Mouse (Mus musculus) heart, postnatal 10 days (tissue): ENCODE measurements around the gene B4galnt3. TPM values are rescaled to one million over a fixed set of nuclear protein-coding genes. Genes with fewer than 3 reads are reported as not detected.

Experiments
- DNase-seq, 2 experiments: peaks; one replicate each; pipeline ENCODE4 v3.0.0; 2021
- intact Hi-C: fragments of 180-260 bp; cut with DNase I; formaldehyde crosslinking; loops from one replicate; pipeline ENCODE4 v1.15.1; 2025
- total RNA-seq, 2 experiments: library from RNA; stranded (reverse); gene quantifications; 2 replicates each; pipeline ENCODE4 v1.2.3; 2021

B4galnt3 gene
- total RNA-seq, 2 experiments from 2014 or later, result 0.25 to 0.67 TPM

DNA sequence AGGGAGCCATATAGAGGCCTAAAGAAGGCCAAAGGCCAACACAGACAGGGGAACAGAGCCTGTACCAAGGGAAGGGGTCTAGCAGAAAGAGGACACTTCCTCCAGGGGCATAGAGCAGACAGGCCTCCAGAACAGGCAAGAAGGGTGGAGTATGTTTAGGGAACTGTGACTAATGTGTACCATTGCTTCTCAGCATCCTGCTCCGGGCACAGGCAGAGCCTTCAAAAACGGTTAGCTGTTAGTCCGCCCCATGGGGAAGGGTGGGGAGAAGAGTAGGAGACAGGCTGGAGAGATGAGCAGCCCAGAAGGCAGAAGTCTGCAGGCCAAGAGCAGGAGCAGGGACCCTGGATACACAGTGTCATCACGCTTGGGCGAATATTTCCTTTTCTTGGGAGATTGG lies 105.1 kb downstream of the B4galnt3 start:
- intact Hi-C loops, result no loop called here
- DNase-seq, result no peak

DNA sequence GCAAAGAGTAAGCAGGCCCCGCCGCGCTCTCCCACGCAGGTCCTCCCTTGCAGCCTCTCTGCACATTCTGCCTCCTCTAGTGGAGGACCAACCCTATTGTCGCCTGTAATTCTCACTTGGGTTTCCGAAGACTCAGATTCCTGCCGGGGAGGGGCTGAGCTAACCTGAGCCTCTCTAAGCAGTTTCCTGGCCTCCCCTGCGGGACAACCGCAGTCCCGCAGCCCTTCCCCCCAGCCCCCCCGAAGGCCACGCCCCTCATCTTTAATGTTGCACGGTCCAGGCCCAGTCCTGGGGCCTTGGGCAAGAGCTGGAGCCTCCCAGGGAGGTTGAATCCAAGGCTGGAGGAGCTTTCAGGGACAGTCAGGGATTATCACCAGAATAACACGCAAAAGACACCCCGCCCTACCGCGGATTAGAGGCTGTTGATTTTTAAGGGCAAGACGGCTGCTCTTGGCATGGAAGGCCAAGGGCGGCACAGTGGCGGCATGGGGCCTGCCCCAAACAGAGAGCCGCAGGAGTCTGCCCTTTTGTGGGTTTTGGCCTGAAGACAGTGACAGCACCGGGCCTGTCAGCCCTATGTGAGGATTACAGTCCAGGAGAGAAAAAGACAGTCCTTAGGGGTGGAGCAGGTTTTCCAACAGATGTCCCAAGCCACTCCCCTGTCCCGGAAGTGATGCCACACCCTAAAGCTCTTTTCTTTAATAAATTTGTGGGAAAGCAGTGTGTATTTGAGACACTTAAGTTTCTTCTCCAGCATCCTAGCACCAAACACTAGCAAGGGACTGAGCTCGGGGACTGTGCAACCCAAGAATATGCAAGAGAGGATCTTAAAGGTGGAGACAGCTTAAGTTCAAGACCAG lies 105.8 kb downstream of the B4galnt3 start:
- intact Hi-C loops, result no loop called here
- peak in 1 of 2 experiments; percentile 51 for DNase-seq

DNA sequence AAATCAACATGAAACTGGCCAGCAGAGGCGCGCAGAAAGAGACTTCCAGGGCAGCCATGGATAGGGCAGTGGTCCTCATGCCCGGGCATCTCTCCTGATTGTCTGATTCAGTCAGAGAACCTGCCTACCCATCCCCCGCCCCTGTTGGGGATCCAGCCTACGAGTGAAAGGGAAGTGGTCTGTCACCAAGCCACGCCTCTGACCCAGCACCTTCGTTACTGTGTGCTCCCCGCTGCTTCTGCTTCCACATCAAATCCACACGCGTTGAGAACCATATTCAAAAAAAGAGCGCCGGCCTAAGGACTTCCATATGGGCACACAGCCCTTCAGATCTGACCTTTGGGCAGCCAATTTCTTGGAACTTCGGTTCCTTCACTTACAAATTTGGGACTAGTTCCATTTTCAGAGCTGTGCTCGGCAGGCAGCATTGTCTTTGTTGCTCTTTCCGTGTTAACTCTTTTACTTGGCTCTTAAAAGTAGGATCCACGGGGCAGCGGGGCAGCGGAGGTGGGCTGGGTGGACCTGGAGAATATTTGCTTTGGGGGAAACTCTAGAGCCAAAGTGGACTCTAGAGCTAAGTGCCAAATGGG lies 106.7 kb downstream of the B4galnt3 start:
- no peak for DNase-seq
- intact Hi-C loops, result no loop called here

DNA sequence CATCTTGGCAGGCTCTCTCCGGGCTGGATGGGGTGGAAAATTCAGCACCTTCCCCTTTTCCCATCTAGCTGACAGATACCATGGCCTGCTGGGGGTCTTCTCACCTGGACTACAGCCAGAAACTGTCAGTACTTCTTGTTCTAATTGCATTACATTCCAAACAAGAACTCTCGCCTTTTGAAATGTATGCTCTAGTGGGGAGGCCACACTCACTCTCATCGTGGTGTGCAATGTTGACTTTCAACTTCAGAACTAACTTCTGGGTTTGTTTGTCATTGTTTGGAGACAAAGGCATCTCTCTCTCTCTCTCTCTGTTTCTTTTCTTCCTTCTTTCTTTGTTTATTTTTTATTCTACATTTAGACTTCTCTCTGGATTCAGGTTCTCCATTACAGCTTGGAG lies 107.8 kb downstream of the B4galnt3 start:
- intact Hi-C loops, result no loop called here
- no peak for DNase-seq

DNA sequence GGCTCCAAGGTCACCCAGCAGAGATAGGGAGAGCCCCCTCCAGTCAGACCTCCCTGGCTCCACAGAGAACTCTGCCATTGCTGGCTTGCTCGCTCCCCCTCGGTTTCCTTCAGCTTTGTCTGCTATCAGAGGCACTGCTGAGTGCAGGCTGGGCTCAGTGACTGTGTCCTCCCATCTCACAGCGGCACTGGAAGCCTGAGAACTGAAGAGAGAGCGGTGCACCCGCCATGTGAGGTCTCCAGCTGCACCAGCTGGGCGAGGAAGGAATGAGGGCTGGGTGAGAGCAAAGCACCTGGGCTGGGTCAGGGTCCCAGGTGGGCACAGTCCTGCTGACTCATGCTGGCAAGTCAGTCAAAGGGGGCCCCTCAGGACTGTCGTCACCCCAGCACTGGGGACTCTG lies 108.6 kb downstream of the B4galnt3 start:
- DNase-seq, result no peak
- intact Hi-C loops, result no loop called here

DNA sequence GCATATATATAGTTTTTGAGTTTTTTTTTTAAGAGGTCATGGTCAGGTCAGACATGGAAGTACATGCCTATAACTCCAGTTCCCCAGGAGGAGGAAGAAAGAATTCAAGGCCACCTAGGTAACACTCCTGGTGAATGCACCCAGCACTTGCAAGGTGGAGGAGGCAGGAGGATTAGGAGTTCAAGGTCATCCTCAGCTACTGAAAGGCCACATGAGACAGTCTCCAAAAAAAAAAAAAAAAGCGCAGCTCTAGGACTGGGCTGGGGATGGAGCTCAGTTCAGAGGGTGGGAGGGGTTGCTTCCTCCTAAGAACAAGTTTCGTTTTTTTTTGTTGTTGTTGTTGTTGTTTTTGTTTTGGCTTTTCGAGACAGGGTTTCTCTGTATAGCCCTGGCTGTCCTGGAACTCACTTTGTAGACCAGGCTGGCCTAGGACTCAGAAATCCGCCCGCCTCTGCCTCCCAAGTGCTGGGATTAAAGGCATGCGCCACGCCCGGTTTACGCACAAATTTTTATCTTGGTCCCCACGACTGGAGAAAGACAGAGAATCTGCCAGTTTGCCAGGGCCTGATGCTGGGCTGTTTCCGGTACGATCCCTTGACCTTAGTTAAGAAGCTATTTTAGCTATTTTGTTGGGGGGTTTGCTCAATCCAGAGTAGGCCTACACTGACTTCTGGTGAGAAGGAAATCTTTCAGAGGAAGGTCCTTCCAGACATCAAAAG lies 109.2 kb downstream of the B4galnt3 start:
- DNase-seq, result no peak
- intact Hi-C loops, result no loop called here

DNA sequence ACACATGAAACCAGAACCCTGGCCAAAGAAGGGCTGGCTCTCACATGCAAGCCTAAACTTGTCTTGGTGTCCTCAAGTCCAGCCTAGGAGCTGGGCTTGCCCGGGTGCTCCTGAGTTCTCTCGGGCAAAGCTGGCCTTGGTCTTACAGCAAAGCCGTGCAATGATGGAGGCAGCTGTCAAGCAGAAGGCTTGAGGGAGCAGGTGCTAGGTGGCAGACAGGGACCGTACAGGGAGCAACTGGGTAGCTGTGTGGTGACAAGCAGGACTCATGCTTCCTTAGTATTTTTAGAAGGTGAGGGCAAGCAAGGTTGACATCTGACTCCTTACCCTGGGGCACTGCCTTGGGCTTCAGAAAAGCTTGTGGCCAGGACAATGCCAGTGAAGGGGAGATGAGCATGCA lies 110.6 kb downstream of the B4galnt3 start:
- DNase-seq, result no peak
- intact Hi-C loops, result no loop called here

DNA sequence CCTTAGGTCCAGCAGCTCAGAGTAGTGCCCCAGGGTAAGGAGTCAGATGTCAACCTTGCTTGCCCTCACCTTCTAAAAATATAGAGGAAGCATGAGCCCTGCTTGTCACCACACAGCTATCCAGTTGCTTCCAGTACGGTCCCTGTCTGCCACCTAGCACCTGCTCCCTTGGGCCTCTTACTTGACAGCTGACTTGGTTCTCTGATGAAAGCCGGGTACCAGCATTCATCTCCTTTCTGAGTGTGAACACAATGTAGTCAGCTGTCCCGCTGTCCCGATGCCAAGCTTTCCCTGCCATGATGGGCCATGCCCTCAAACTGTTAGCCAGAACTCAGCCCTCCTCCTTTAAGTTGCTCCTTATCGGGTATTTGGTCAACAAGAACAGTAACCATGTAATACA lies 112.2 kb downstream of the B4galnt3 start:
- intact Hi-C loops, result no loop called here
- peak; percentile 59 to 73 for DNase-seq

DNA sequence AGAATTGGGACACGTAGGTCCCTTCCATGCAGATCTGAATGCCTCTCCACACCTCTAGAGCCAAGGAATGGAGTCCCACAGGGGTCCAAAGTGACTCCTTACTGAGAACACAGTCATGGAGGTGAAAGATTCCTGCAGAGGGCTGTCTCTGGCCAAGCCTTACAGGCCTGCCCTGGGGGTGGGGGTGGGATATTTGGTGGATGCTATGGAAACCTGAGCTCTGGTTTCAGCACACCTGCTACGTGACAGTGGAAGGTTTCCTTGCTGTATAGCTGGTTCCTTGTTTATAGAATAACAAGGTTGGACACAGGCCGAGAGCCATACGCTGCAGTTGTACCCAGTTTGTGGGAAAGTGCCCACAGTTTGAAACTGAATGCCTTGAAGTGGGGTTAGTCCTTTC lies 113.9 kb downstream of the B4galnt3 start:
- no peak for DNase-seq
- intact Hi-C loops, result no loop called here

DNA sequence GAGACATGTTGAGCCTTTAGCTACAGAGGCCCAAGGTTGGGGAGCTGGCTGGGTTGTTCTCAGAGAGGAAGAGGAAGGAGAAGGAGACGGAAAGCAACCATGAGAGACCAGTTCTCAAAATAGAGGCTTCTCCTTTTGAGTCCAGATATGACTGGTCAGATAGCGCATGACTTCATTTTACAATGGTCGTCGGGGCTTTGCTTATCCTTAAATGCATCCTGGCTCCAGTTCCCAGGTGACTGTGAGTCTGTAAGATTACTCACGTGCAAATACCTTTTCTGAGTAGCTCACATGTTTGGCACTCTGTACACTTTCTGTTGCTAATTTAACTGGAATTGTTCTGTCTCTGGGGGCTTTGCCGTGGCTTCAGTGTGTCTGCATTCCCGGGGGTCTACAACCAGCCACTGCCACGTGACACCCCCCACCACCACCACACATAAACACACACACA lies 114.6 kb downstream of the B4galnt3 start:
- intact Hi-C loops, result no loop called here
- DNase-seq, result no peak

DNA sequence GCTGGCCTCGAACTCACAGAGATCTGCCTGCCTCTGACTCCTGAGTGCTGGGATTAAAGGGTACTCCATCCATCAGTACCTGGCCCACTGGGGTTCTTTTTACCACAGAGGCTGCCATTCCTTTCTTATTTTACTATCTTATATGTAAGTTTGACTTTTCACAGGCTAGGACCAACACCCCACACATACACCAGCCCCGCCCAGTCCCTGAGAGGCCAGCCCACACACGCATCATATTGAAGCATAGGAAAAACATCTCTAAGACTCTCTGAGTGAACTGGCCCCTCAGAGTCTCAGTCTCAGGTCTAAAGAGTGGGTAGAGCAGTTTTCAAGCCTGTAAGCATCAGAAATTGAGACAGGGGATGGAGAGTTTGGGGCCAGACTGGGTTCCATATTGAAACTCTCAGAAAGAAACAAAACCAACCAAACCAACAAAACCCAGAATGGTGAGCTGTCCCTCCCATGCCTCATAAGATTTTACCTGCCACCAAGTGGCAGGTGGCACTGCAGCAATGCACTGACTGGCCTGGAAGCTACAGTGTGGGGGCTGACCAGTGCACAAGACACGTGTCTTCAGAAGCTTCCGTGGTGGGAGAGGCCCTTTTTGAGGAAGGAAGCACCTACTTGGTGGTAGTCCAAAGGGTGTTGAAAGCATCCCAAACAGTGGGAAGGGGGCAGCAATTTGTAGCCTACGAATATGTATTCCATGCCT lies 115.2 kb downstream of the B4galnt3 start:
- intact Hi-C loops, result no loop called here
- no peak for DNase-seq

DNA sequence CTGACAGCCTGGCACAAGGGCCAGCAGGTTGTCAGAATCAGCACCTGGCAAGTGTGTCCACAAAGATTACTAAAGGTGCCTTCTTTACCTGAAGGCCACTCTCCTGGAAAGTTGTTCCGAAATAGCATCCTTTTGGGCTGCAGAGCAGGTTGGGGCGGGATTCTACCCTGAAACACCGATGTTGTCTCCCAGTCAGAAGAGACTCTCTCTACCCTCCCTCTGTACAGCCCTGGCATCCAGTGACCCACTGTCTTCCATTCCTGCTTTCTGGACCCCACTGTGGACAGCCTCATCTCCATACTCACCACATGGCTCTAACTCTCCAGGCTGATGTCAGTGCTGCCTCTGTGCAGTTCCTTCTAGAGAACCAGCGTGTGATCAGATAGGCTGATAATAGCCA lies 118.7 kb downstream of the B4galnt3 start:
- intact Hi-C loops, result no loop called here
- peak in 1 of 2 experiments; percentile 5 for DNase-seq

DNA sequence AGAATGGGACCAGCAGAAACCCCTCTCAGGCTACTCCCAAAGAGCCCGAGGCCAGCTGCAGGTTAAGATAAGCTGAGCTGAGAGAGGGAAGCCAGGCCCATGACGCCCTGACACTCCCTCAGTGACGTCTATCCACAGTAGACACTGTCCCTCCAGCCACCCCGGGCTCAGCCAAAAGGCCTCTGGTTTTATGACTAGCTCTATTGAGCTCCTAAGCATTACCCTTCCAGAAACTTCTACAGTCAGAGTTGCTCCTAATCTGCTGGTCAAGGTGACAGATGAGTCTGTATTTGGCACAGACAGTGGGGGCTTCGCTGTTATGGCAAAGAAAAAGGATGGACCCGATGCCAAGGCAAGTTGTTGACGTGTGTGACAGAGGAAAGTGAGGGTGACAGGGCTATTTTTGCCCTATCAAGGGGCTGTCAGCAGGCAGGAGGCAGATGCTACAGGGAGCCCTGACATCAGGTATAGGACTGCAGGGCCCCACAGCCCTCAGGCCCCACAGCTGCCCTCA lies 119.7 kb downstream of the B4galnt3 start:
- intact Hi-C loops, result no loop called here
- peak; percentile 85 to 89 for DNase-seq

DNA sequence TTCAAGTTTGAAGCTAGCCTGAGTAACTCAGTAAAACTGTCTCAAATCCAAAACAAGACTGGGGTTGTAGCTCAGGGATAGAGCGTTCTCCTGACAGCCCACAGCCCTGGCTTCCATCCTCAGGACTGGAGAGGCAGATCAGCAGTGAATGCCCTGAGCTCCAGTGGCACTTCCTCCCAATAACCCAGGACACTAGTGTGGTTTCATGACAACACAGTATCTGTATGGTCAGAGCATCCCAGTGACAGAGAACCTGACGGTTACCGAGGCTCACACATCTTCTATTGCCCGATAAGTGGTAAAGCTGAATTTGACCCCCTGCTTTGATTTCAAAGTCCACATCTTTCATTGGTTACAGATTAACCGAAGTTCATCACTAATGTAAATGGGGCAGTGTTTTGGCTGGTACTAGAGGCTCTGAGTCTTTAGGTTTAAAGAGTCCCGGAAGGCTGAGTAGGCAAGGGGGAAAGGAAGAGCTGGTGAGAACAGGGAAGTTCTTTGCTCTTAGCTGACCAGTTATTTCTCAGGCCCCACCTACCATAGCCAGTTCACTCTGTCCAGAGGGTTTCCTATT lies 120.2 kb downstream of the B4galnt3 start:
- intact Hi-C loops, result no loop called here
- DNase-seq, result no peak

DNA sequence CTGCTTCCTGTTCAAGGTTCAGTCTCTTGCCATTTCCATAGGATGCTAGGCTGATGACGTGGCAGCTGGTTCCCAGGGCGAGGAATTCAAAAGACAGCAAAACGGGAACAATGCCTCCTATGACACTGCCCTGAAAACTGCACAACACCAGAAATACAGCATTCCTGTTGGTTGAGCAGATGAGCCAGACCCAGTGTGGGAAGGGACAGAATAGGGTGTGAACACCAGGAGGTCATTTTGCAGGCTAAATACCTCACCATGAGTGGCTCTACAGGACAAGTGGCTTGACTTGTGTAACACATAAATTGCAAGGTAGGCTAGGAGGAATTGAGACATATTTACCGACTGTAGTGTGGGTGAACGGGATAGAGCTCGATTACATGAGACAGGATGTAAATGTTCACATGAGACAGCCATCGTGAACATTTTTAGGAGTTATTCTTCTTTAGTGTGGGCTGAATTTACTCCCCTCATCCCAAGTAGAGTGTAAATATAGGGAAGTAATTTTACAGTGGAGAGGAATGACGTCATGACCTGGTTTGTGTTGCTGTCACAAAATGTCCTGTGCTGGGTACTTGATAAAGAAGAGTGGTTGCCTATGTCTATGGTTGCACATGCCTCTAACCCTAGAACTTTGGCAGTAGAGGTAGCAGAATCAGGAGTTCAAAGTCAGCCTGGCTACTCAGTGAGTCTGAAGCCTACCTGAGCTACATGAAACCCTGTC lies 121.9 kb downstream of the B4galnt3 start:
- DNase-seq, result no peak
- intact Hi-C loops, result no loop called here

DNA sequence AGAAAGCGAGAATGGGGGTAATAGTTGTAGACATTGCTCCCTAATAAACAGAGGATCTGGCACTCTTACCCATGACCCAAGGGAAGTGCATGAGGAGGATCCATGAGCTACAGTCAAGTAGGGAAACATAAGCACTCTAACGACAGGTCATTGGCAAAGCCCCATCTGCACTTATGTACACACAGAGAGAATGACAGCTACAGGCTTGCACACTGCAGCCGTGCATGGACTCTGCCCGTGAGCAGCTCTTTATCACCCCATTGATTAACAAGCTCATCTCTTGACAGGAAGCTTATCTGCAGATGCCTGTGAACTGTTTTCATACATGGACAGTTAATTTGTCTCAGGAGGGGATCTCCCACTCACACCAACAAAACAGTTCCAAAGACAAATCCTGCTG lies 126.8 kb downstream of the B4galnt3 start:
- intact Hi-C loops, result no loop called here

DNA sequence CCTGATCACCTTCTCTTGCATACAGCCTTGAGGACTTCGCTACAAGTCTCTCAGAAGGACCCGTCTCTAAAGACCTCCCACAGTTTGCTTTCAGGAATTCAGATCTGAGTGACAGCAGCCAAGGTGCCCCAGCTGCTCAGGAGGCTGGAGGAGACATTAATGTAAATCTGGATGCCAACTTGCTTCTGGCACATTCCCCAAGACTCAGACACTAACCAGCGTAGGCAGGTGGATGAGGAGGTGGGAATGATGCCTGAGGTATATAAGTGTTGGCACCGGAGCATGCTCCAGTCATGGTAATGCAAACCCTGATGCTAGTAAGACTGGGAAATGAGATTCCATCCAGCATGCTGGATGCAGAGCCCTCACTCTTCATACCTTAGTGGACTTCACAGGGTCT lies 129.6 kb downstream of the B4galnt3 start:
- DNase-seq, result no peak
- intact Hi-C loops, result no loop called here

More for the DNA sequence above, 126.8 kb downstream of the B4galnt3 start:
- DNase-seq, result no peak

DNA sequence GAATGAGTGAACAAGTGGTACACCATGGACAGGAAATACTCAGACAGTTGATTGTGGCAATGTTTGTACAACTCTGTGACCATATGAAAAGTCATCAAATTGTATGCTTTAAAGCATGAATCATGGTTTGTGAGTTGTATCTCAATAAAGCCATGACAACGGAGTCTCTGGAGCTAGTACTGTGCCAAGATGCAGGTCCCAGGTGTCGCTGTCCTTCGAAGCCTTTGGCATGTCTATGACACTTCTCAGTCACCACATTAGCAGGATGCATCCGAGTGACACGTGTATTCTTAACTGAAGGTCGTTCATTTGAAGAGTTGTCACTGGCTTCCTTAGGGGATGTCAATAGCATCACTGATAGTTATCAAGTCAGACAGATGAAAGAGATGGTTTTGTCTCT lies 131.4 kb downstream of the B4galnt3 start:
- DNase-seq, result no peak
- intact Hi-C loops, result no loop called here

DNA sequence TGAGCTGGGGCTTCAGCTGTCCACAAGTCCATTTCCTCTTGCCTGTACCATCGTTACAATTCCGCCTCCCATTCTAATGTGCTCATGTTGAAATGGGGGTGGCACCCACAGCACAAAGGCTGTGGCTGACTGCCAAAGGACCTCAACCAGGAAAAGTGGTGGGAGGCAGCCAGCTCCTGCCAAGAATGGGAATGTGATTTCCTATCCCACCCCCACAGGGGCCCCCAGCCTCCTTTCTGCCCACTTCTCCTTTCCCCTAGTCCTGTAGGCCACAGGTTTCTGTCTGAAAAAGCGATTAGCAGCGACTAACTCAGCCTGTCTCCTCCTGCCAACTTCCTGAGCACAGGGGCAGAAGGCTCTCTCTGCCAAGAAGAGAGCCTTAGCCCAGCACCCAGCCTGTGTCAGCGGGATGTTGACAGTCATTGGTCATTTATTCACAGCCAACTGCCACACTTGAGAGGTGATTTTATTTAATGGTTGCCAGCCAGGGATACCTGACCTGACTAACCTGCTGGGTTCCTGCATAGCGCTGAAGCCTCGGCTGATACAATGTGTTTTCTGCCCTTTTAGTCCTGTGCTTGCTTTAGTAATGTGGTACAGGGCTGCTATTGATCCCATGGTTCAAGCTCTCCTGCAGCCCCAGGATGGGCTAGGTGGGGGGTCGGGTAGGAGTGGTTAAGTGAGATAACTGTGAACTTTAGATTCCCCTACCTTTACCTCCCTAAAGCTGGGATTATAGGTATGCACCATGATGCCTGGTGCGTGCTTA lies 135.0 kb downstream of the B4galnt3 start:
- intact Hi-C loops, result no loop called here
- peak; percentile 67 for DNase-seq
